10 mouse cellular contexts compared by ENCODE assay signal in genomic region chr17:83889329-83889690, GRCm38 (mm10). TPM values are rescaled to one million over a fixed set of nuclear protein-coding genes. Genes with fewer than 3 reads are reported as not detected.
DNase-seq lines count a peak whose midpoint lies in the region; ATAC-seq lines count a peak whose summit lies in the region.
"Had no signal": no experiment of that assay in that cellular context is flagged by ENCODE, and none has a peak within 500 bp of the region (broad histone marks: within the 10 kb centered on the region; RNA-seq: fewer than 3 reads in every experiment).

No protein-coding gene starts in this region.

- no peaks in the 10 kb centered on the region for H3K9me3 ChIP-seq in kidney, embryonic 14.5 days (ENCODE audit: control insufficient read depth, low read length)
- no peaks in the 10 kb centered on the region for H3K9me3 ChIP-seq in midbrain, embryonic 16.5 days (replicated peaks; ENCODE audit: control insufficient read depth, low read length, poor library complexity, severe bottlenecking)
- H3K9me3 ChIP-seq in midbrain, embryonic 13.5 days, result no peaks in the 10 kb centered on the region
- H3K9me3 ChIP-seq in limb, embryonic 10.5 days (replicated peaks), result no peaks in the 10 kb centered on the region
- H3K9me3 ChIP-seq in stomach, embryonic 16.5 days (replicated peaks; ENCODE audit: control insufficient read depth, low read length), result no peaks in the 10 kb centered on the region

- H3K4me3 ChIP-seq in kidney, embryonic 14.5 days (ENCODE audit: low read length), result no peak overlapping the region
- no peak overlapping the region for H3K4me3 ChIP-seq in midbrain, embryonic 16.5 days (ENCODE audit: low read depth, low read length)
- H3K4me3 ChIP-seq in midbrain, embryonic 13.5 days (replicated peaks), result no peak overlapping the region
- no peak overlapping the region for H3K4me3 ChIP-seq in limb, embryonic 10.5 days
- no peak overlapping the region for H3K4me3 ChIP-seq in stomach, embryonic 16.5 days (replicated peaks; ENCODE audit: low read length)

- no peak overlapping the region for H3K9ac ChIP-seq in kidney, embryonic 14.5 days (ENCODE audit: low read depth, low read length)
- H3K9ac ChIP-seq in midbrain, embryonic 16.5 days (ENCODE audit: low read depth, low read length), result no peak overlapping the region
- no peak overlapping the region for H3K9ac ChIP-seq in midbrain, embryonic 13.5 days (replicated peaks)
- peak overlapping the region; percentile 43; the same call in 1 of the 2 replicates for H3K9ac ChIP-seq in stomach, embryonic 16.5 days (ENCODE audit: low read length)

- ATAC-seq in kidney, embryonic 14.5 days (ENCODE audit: low FRiP score, low TSS enrichment), result no peak
- peak; percentile 74; the same call in 1 of the 2 replicates for ATAC-seq in midbrain, embryonic 16.5 days
- no peak for ATAC-seq in midbrain, embryonic 13.5 days
- ATAC-seq in stomach, embryonic 16.5 days (ENCODE audit: insufficient read depth, low FRiP score), result no peak

- WGBS in kidney, embryonic 14.5 days, result 69% methylated on average over 5 of the region's 5 CpGs
- WGBS in midbrain, embryonic 16.5 days, result 92% methylated on average over 5 of the region's 5 CpGs
- 85% methylated on average over 5 of the region's 5 CpGs for WGBS in midbrain, embryonic 13.5 days
- 83% methylated on average over 5 of the region's 5 CpGs for WGBS in limb, embryonic 10.5 days
- WGBS in stomach, embryonic 16.5 days, result 67% methylated on average over 5 of the region's 5 CpGs

- peak overlapping the region; percentile 86; the same call in 1 of the 2 replicates for H3K27ac ChIP-seq in kidney, embryonic 14.5 days (ENCODE audit: low read depth, low read length)
- H3K27ac ChIP-seq in midbrain, embryonic 16.5 days (ENCODE audit: low read length), result peak overlapping the region; percentile 44
- H3K27ac ChIP-seq in midbrain, embryonic 13.5 days, result no peak overlapping the region
- peak overlapping the region; percentile 78 for H3K27ac ChIP-seq in limb, embryonic 10.5 days
- H3K27ac ChIP-seq in stomach, embryonic 16.5 days (ENCODE audit: low read length), result peak overlapping the region; percentile 96

- H3K4me1 ChIP-seq in kidney, embryonic 14.5 days (ENCODE audit: control insufficient read depth, insufficient read depth, low read length), result peaks cover 17% of the 10 kb centered on the region
- H3K4me1 ChIP-seq in midbrain, embryonic 16.5 days (ENCODE audit: control insufficient read depth, insufficient read depth, low read length), result no peaks in the 10 kb centered on the region
- no peaks in the 10 kb centered on the region for H3K4me1 ChIP-seq in midbrain, embryonic 13.5 days (replicated peaks)
- H3K4me1 ChIP-seq in limb, embryonic 10.5 days, result peaks cover 42% of the 10 kb centered on the region
- H3K4me1 ChIP-seq in stomach, embryonic 16.5 days (ENCODE audit: control insufficient read depth, insufficient read depth, low read length), result peaks cover 25% of the 10 kb centered on the region

- no peaks in the 10 kb centered on the region for H3K36me3 ChIP-seq in kidney, embryonic 14.5 days (ENCODE audit: control insufficient read depth, insufficient read depth, low read length)
- no peaks in the 10 kb centered on the region for H3K36me3 ChIP-seq in midbrain, embryonic 16.5 days (ENCODE audit: control insufficient read depth, insufficient read depth, low read length)
- no peaks in the 10 kb centered on the region for H3K36me3 ChIP-seq in midbrain, embryonic 13.5 days
- no peaks in the 10 kb centered on the region for H3K36me3 ChIP-seq in limb, embryonic 10.5 days
- no peaks in the 10 kb centered on the region for H3K36me3 ChIP-seq in stomach, embryonic 16.5 days (ENCODE audit: control insufficient read depth, insufficient read depth, low read length)

- no peak overlapping the region for H3K4me2 ChIP-seq in kidney, embryonic 14.5 days (replicated peaks; ENCODE audit: low read depth, low read length)
- H3K4me2 ChIP-seq in midbrain, embryonic 16.5 days (ENCODE audit: low read length), result no peak overlapping the region
- H3K4me2 ChIP-seq in midbrain, embryonic 13.5 days (replicated peaks), result no peak overlapping the region
- no peak overlapping the region for H3K4me2 ChIP-seq in stomach, embryonic 16.5 days (ENCODE audit: low read depth, low read length)

- H3K27me3 ChIP-seq in kidney, embryonic 14.5 days (ENCODE audit: control insufficient read depth, insufficient read depth, low read length), result no peaks in the 10 kb centered on the region
- H3K27me3 ChIP-seq in midbrain, embryonic 16.5 days (ENCODE audit: control insufficient read depth, insufficient read depth, low read depth, low read length), result no peaks in the 10 kb centered on the region
- no peaks in the 10 kb centered on the region for H3K27me3 ChIP-seq in midbrain, embryonic 13.5 days
- peaks cover 5% of the 10 kb centered on the region; the same call in 1 of the 2 replicates for H3K27me3 ChIP-seq in limb, embryonic 10.5 days (ENCODE audit: low read depth, poor library complexity, severe bottlenecking)
- H3K27me3 ChIP-seq in stomach, embryonic 16.5 days (ENCODE audit: control insufficient read depth, insufficient read depth, low read length), result no peaks in the 10 kb centered on the region

- DNase-seq in kidney, postnatal 36 days, result no peak
- DNase-seq in limb, embryonic 10.5 days (ENCODE audit: low spot score), result no peak
- DNase-seq in testis, postnatal 14 days (ENCODE audit: low spot score), result no peak
- no peak for DNase-seq in layer of hippocampus, postnatal 14 days (ENCODE audit: low spot score in 2 of 2)
- DNase-seq: cerebellum, adult 11 months had no signal

RNA-seq across cellular contexts. Expression of gene Haao, which starts 41.5 kb away (rescaled TPM):
- polyA plus RNA-seq in kidney, embryonic 14.5 days (2014; fragmentation: Nextera tagmentation; extraction: Ambion mirVana), result 0.72 and 0.91 TPM in 2 replicates
- 0.23 TPM in 1 of 2 replicates, not detected in the other for polyA plus RNA-seq in midbrain, embryonic 16.5 days (2015; fragmentation: Nextera tagmentation; extraction: Ambion mirVana)
- 0.31 TPM in 1 of 2 replicates, not detected in the other for polyA plus RNA-seq in midbrain, embryonic 13.5 days (2015; fragmentation: Nextera tagmentation; extraction: Ambion mirVana)
- 0.70 and 0.99 TPM in 2 replicates for polyA plus RNA-seq in limb, embryonic 10.5 days (2016; fragmentation: Nextera tagmentation; extraction: Ambion mirVana)
- polyA plus RNA-seq in stomach, embryonic 16.5 days (2015; fragmentation: Nextera tagmentation; extraction: Ambion mirVana), result 4.0 and 4.1 TPM in 2 replicates
- not detected for total RNA-seq in layer of hippocampus, postnatal 14 days (2021)
- polyA plus RNA-seq: heart, embryonic 14.5 days had no signal
